Mouse (Mus musculus) MEL (cell line): ENCODE data around the gene Mmp24. TPM values are rescaled to one million over a fixed set of nuclear protein-coding genes. Genes with fewer than 3 reads are reported as not detected.
A peak's percentile ranks its signal among the peaks of the same experiment; 100 is the strongest.

Experiments
- DNase-seq: peaks from one replicate; pipeline ENCODE4 v3.0.0; 2011; ENCODE audit warnings: low read depth, low spot score
- H3K27ac ChIP-seq: 2 replicates; pipeline ENCODE4 v1.5.1; 2012; ENCODE audit warnings: low read depth, mild to moderate bottlenecking, control low read depth, low read length, moderate library complexity; ENCODE audit not compliant: control insufficient read depth
- H3K27me3 ChIP-seq, 2 experiments: fragments of 150-350 bp in 1 of 2; sonication (generic) in 1 of 2; 2 replicates each; pipeline ENCODE4 v1.6.1; 2012; ENCODE audit warnings: low read length in 2 of 2, mild to moderate bottlenecking in 2 of 2, improper control_type of control experiment in 1 of 2, moderate library complexity in 1 of 2; ENCODE audit not compliant: insufficient read depth in 2 of 2, control insufficient read depth in 1 of 2
- H3K36me3 ChIP-seq, 2 experiments: 2 replicates each; pipeline ENCODE4 v1.6.1; 2012 to 2014; ENCODE audit warnings: low read length in 2 of 2, improper control_type of control experiment in 1 of 2, inconsistent platforms in 1 of 2, mild to moderate bottlenecking in 1 of 2; ENCODE audit not compliant: insufficient read depth in 2 of 2, control insufficient read depth in 1 of 2
- H3K4me1 ChIP-seq, 2 experiments: fragments of 150-350 bp in 1 of 2; sonication (generic) in 1 of 2; 2 replicates each; pipeline ENCODE4 v1.6.1; 2012; ENCODE audit warnings: low read length in 2 of 2, improper control_type of control experiment in 1 of 2, mild to moderate bottlenecking in 1 of 2; ENCODE audit not compliant: insufficient read depth in 2 of 2, control insufficient read depth in 1 of 2
- H3K4me3 ChIP-seq, 2 experiments: fragments of 150-350 bp in 1 of 2; sonication (generic) in 1 of 2; 2 replicates each; pipeline ENCODE4 v1.5.1; 2012; ENCODE audit warnings: low read depth in 2 of 2, low read length in 2 of 2, mild to moderate bottlenecking in 2 of 2, moderate library complexity in 2 of 2, control low read depth in 1 of 2, improper control_type of control experiment in 1 of 2; ENCODE audit not compliant: control insufficient read depth in 1 of 2, insufficient read depth in 1 of 2
- H3K79me2 ChIP-seq: 2 replicates; pipeline ENCODE4 v1.6.1; 2012; ENCODE audit warnings: mild to moderate bottlenecking, low read length, moderate library complexity; ENCODE audit not compliant: control insufficient read depth, poor library complexity, insufficient read depth
- H3K9ac ChIP-seq: 2 replicates; pipeline ENCODE4 v1.6.1; 2012; ENCODE audit warnings: low read depth, mild to moderate bottlenecking, control low read depth, low read length, moderate library complexity; ENCODE audit not compliant: control insufficient read depth, poor library complexity, severe bottlenecking
- H3K9me3 ChIP-seq: fragments of 150-350 bp; sonication (generic); replicated peaks from 2 replicates; pipeline ENCODE4 v1.6.1; 2012; ENCODE audit warnings: mild to moderate bottlenecking, low read length, improper control_type of control experiment, moderate library complexity; ENCODE audit not compliant: insufficient read depth
- CHD1 ChIP-seq: IDR thresholded peaks from 2 replicates; pipeline ENCODE4 v1.6.1; 2012; ENCODE audit warnings: low read depth, mild to moderate bottlenecking, inconsistent platforms, low read length, improper control_type of control experiment
- CHD2 ChIP-seq: IDR thresholded peaks from 2 replicates; pipeline ENCODE4 v1.6.1; 2011; ENCODE audit warnings: low read length, improper control_type of control experiment
- CTCF ChIP-seq, 3 experiments: IDR thresholded peaks in 2 of 3; conservative IDR thresholded peaks in 1 of 3; 2 replicates each; pipeline ENCODE4 v1.5.1; 2011 to 2012; ENCODE audit warnings: low read length in 3 of 3, low read depth in 2 of 3, mild to moderate bottlenecking in 2 of 3, improper control_type of control experiment in 1 of 3, inconsistent platforms in 1 of 3, mixed read lengths in 1 of 3, moderate library complexity in 1 of 3; ENCODE audit not compliant: control insufficient read depth in 1 of 3, insufficient read depth in 1 of 3, poor library complexity in 1 of 3, severe bottlenecking in 1 of 3
- GABPA ChIP-seq: IDR thresholded peaks from 2 replicates; pipeline ENCODE4 v1.6.1; 2012; ENCODE audit warnings: low read depth, mild to moderate bottlenecking, inconsistent platforms, low read length, improper control_type of control experiment, moderate library complexity
- MAFK ChIP-seq: IDR thresholded peaks from 2 replicates; pipeline ENCODE4 v1.6.1; 2011; ENCODE audit warnings: low read depth, mild to moderate bottlenecking, low read length, improper control_type of control experiment, borderline replicate concordance
- MXI1 ChIP-seq: IDR thresholded peaks from 2 replicates; pipeline ENCODE4 v1.6.1; 2011; ENCODE audit warnings: mild to moderate bottlenecking, low read depth, low read length, improper control_type of control experiment
- MYB ChIP-seq: IDR thresholded peaks from 2 replicates; pipeline ENCODE4 v1.6.1; 2011; ENCODE audit warnings: mild to moderate bottlenecking, low read depth, low read length, improper control_type of control experiment
- NRF1 ChIP-seq: IDR thresholded peaks from 2 replicates; pipeline ENCODE4 v1.6.1; 2014; ENCODE audit warnings: low read depth, mild to moderate bottlenecking, inconsistent platforms, low read length, improper control_type of control experiment, moderate library complexity; ENCODE audit not compliant: poor library complexity, insufficient read depth, severe bottlenecking
- RAD21 ChIP-seq: IDR thresholded peaks from 2 replicates; pipeline ENCODE4 v1.6.1; 2011; ENCODE audit warnings: mild to moderate bottlenecking, low read depth, low read length, improper control_type of control experiment
- SIN3A ChIP-seq: IDR thresholded peaks from 2 replicates; pipeline ENCODE4 v1.6.1; 2012; ENCODE audit warnings: low read length, improper control_type of control experiment, inconsistent platforms
- SMC3 ChIP-seq: IDR thresholded peaks from 2 replicates; pipeline ENCODE4 v1.6.1; 2011; ENCODE audit warnings: low read depth, low read length, improper control_type of control experiment
- USF1 ChIP-seq: IDR thresholded peaks from 2 replicates; pipeline ENCODE4 v1.6.1; 2014; ENCODE audit warnings: low read depth, mild to moderate bottlenecking, inconsistent platforms, low read length, improper control_type of control experiment, moderate library complexity
- ZC3H11A ChIP-seq: IDR thresholded peaks from 2 replicates; pipeline ENCODE4 v1.6.1; 2012; ENCODE audit warnings: low read depth, mild to moderate bottlenecking, inconsistent platforms, low read length, improper control_type of control experiment
- polyA plus RNA-seq, 2 experiments: library from polyadenylated mRNA; stranded (reverse) in 1 of 2; unstranded in 1 of 2; fragments of >175 nt in 1 of 2; fragments of >200 nt in 1 of 2; gene quantifications; 2 replicates each; pipeline versions ENCODE4 v1.2.1 to v1.2.4; 2012; ENCODE audit warnings: low replicate concordance in 2 of 2, low read depth in 1 of 2; ENCODE audit not compliant: insufficient read length in 2 of 2, insufficient read depth in 1 of 2, missing spikeins in 1 of 2
- total RNA-seq: library from RNA; depleted of rRNA; stranded (reverse); fragments of 300-350 nt; gene quantifications from 2 replicates; pipeline ENCODE4 v1.2.3, GENCODE M21; 2012

Mmp24 gene
- total and polyA plus RNA-seq, 3 experiments = 0.06 to 0.27 TPM; not detected in 1

GRCm38 (mm10) chr2:155811821-155812396, 36.8 kb downstream of the Mmp24 start:
- H3K9me3 ChIP-seq = no peaks in the 10 kb centered on the region
- H3K36me3 ChIP-seq = peaks cover 0 to 2% of the 10 kb centered on the region in 2 experiments; a peak in 1 of 4 replicates
- 0 out of 2 replicates have a peak overlapping the region, but pooled peaks have one; percentile 1 for H3K9ac ChIP-seq
- H3K27me3 ChIP-seq = no peaks in the 10 kb centered on the region
- H3K4me1 ChIP-seq = peaks cover 0 to 4% of the 10 kb centered on the region in 2 experiments; a peak in 2 of 4 replicates
- no peaks in the 10 kb centered on the region for H3K79me2 ChIP-seq
- DNase-seq = peak; percentile 82
- no peak overlapping the region for H3K27ac ChIP-seq
- TF ChIP-seq SMC3 = peak; percentile 80
- peak; percentile 24; the same call in 1 of the 2 replicates for TF ChIP-seq SIN3A
- TF ChIP-seq NRF1 = 0 out of 2 replicates have a peak, but pooled peaks have one; percentile 40
- no peak for TF ChIP-seq CHD1
- peak; percentile 78 for TF ChIP-seq RAD21
- TF ChIP-seq ZC3H11A = peak; percentile 55
- peak; percentile 89 to 98 (median 95) for TF ChIP-seq CTCF (IDR thresholded peaks at IDR 0.05 in 2 of 3, conservative IDR thresholded peaks at IDR 0.05 in 1 of 3; ENCODE audit: control insufficient read depth in 1 of 3, insufficient read depth in 1 of 3, low read depth in 2 of 3, low read length in 3 of 3, poor library complexity in 1 of 3, severe bottlenecking in 1 of 3)
- TF ChIP-seq MXI1 = no peak
- H3K4me3 ChIP-seq = no peak overlapping the region

DNA sequence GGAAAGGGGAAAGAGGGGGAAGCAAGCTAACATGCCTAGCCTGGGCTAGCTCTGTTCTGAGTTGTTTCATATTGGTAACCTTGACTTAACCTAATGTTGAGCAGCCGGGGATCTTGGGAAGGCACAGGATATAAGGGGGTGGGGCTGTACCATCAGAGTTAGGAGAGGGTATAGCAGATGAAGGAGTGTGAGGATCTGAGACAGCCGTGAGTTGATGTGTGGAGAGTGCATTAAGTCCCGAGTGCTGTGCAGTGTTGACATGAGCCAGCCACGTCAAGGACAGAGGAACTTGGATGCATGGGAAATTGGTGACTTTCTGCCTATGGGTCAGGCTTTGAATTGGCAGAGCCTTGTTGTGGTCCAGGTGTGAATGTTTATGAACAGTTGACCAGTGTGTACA, 37.5 kb downstream of the Mmp24 start:
- Histone ChIP-seq H3K4me3 (no peak overlapping the region), H3K4me1 (peaks cover 0 to 4% of the 10 kb centered on the region in 2 experiments; a peak in 2 of 4 replicates), H3K27me3 (no peaks in the 10 kb centered on the region), H3K9ac (no peak overlapping the region), H3K9me3 (no peaks in the 10 kb centered on the region), H3K27ac (no peak overlapping the region), H3K79me2 (no peaks in the 10 kb centered on the region), H3K36me3 (peaks cover 0 to 2% of the 10 kb centered on the region in 2 experiments; a peak in 1 of 4 replicates)
- DNase-seq = no peak
- TF ChIP-seq USF1 = no peak
- TF ChIP-seq RAD21 = no peak
- no peak for TF ChIP-seq CHD2
- TF ChIP-seq MYB = no peak
- TF ChIP-seq GABPA = no peak

- no peak for TF ChIP-seq MAFK
- peak; percentile 86 for TF ChIP-seq CHD2
- peaks cover 0 to 4% of the 10 kb centered on the region in 2 experiments; a peak in 2 of 4 replicates for H3K36me3 ChIP-seq
- peaks cover 2 to 6% of the 10 kb centered on the region in 2 experiments for H3K4me1 ChIP-seq
- DNase-seq = peak; percentile 82
- no peaks in the 10 kb centered on the region for H3K9me3 ChIP-seq
- no peak overlapping the region for H3K9ac ChIP-seq
- H3K27ac ChIP-seq = no peak overlapping the region
- H3K4me3 ChIP-seq = no peak overlapping the region
- no peaks in the 10 kb centered on the region for H3K27me3 ChIP-seq
- no peaks in the 10 kb centered on the region for H3K79me2 ChIP-seq
Measured at GRCm38 (mm10) chr2:155814829-155815228, 39.7 kb downstream of the Mmp24 start.
